Mouse (Mus musculus): ENCODE results near the gene Slc22a30. TPM values are rescaled to one million over a fixed set of nuclear protein-coding genes. Genes with fewer than 3 reads are reported as not detected.

Slc22a30 gene
- total RNA-seq (2023): not detected

GRCm38 (mm10) chr19:8405011-8405410, at the start of gene Slc22a30:
Slc22a30 (minus strand) TSS chr19:8405111.

Other genes starting within 250 kb of the Slc22a30 start
- gene Slc22a29, start 186.2 kb downstream of the Slc22a30 start, total RNA-seq (2023): not detected
- gene Slc22a8, start 186.1 kb upstream of the Slc22a30 start, total RNA-seq (2023): not detected
- gene Slc22a6, start 212.9 kb upstream of the Slc22a30 start, total RNA-seq (2023): not detected

All from monocyte, adult 59 days (primary cell).